Mouse (Mus musculus): ENCODE data around the gene Ercc6l. TPM values are rescaled to one million over a fixed set of nuclear protein-coding genes. Genes with fewer than 3 reads are reported as not detected.

Ercc6l gene
- polyA plus RNA-seq, 1 experiment from 2014 or later = 18.7 TPM

DNA sequence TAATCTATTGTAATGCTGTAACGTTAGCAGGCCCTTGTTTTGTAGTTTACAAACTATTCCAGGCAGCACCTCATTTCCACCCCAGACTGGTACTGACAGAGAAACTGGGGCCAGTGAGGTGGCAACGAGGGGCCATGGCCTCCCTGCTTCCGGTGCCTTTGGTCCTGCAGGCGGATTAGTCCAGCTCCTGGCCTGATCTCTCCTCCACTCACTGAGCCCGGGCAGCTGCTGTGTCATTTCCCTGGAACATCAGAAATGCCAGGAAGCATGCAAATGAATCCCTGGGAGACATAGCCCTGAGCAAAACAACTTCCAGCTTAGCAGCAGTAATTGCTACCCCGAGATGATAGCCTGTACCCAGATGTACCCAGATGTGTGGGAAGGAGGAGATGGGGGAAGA lies 10.1 kb upstream of the Ercc6l start:
- Histone ChIP-seq H3K27me3 (peaks cover 34% of the 10 kb centered on the region), H3K36me3 (no peaks in the 10 kb centered on the region), H3K9ac (replicated peaks) (no peak overlapping the region), H3K9me3 (no peaks in the 10 kb centered on the region), H3K4me3 (replicated peaks) (no peak overlapping the region), H3K4me1 (replicated peaks) (no peaks in the 10 kb centered on the region), H3K4me2 (no peak overlapping the region), H3K27ac (0 out of 2 replicates have a peak overlapping the region, but pooled peaks have one; percentile 17)
- WGBS = 22% methylated on average over 6 of the region's 6 CpGs
- no peak for ATAC-seq (ENCODE audit: insufficient number of reproducible peaks, insufficient read depth, low FRiP score, low TSS enrichment, low read depth)

DNA sequence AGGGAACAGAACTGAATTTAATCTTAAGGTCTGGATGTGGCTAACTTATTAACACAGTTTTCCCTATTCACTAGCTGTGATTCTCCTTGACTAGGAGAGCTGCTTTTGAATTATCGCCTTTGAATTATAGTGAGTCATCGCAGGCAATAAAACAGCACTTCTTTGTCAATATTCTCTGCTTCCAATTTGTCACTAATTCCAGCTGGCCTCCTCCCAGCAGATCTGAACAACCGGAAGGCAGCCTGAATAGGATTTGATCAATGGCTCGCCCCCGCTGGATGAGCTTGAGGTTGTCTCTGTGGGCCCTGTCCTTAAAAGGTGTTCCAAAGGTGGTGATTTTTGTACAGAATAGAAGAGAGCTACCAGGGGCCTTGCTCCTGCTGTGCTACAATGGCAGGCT lies 9.6 kb upstream of the Ercc6l start:
- WGBS = 49% methylated on average over 5 of the region's 5 CpGs
- no peaks in the 10 kb centered on the region for H3K36me3 ChIP-seq
- 0 out of 2 replicates have a peak overlapping the region, but pooled peaks have one; percentile 17 for H3K27ac ChIP-seq
- H3K4me2 ChIP-seq = no peak overlapping the region
- H3K9me3 ChIP-seq = no peaks in the 10 kb centered on the region
- no peak overlapping the region for H3K9ac ChIP-seq (replicated peaks)
- no peaks in the 10 kb centered on the region for H3K4me1 ChIP-seq (replicated peaks)
- H3K4me3 ChIP-seq (replicated peaks) = no peak overlapping the region
- no peak for ATAC-seq (ENCODE audit: insufficient number of reproducible peaks, insufficient read depth, low FRiP score, low TSS enrichment, low read depth)
- peaks cover 39% of the 10 kb centered on the region for H3K27me3 ChIP-seq

DNA sequence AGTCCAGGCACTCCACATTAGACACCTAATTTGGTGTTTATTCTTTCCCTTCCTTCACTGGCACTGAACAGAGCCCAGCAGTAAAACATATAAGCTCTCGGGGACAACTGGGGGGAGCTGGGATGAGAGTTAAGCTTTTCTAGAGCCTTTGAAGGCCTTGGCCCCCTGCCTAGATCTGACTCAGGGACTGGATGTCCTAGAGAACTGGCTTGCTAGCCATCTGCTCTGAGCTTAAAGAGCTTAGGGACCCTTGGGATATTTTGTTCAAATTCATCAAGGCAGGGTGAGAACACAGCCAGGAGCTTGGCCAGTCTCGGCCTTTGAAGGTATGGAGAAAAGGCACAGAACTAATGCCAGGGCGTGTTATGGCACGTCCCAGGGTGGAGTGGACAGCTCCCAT lies 6.6 kb upstream of the Ercc6l start:
- Histone ChIP-seq H3K9ac (replicated peaks) (no peak overlapping the region), H3K4me1 (replicated peaks) (no peaks in the 10 kb centered on the region), H3K9me3 (no peaks in the 10 kb centered on the region), H3K4me2 (no peak overlapping the region), H3K27ac (no peak overlapping the region), H3K27me3 (peaks cover 22% of the 10 kb centered on the region), H3K4me3 (replicated peaks) (no peak overlapping the region), H3K36me3 (no peaks in the 10 kb centered on the region)
- ATAC-seq (ENCODE audit: insufficient number of reproducible peaks, insufficient read depth, low FRiP score, low TSS enrichment, low read depth) = no peak
- 76% methylated on average over 4 of the region's 4 CpGs for WGBS

DNA sequence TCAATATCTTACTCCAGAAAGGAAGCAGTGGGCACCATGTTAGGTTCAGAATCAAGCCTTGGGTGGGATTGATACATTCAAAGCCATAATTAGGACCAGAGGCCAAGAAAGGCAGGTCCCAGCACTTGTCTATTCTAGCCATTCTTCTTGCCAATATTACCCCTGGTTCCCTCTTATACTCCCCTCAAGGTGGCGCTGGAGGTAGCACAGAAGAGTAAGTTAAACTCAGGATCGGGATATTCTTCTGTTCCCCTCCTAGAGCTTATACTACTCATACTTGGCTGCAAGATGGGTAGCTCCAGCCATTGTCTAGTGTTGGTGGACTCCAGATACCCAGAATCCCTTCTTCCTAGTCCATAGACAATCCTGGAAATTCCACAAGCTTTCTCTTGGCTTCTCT lies 6.2 kb upstream of the Ercc6l start:
- 37% methylated on average over 2 of the region's 2 CpGs for WGBS
- H3K9ac ChIP-seq (replicated peaks) = no peak overlapping the region

DNA sequence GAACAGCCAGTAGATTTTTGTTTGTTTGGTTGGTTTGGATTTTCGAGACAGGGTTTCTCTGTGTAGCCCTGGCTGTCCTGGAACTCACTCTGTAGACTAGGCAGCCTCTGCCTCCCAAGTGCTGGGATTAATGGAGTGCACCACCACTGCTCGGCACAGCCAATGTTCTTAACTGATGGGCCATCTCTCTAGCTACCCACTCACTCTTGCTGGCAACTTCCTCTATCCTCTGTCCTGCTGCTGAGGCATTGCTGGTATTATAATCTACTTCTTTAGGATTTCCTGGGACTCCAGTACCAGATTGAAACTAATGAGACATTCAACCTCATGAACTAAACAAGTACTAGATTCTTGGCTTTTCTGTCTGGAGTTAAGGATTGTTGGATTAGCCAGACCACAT lies 3.6 kb upstream of the Ercc6l start:
- ATAC-seq (ENCODE audit: insufficient number of reproducible peaks, insufficient read depth, low FRiP score, low TSS enrichment, low read depth) = no peak
- no peak overlapping the region for H3K9ac ChIP-seq (replicated peaks)

More for the DNA sequence above, 6.2 kb upstream of the Ercc6l start:
- Histone ChIP-seq H3K4me1 (replicated peaks) (no peaks in the 10 kb centered on the region), H3K27me3 (peaks cover 22% of the 10 kb centered on the region), H3K4me2 (no peak overlapping the region), H3K9me3 (no peaks in the 10 kb centered on the region), H3K4me3 (replicated peaks) (no peak overlapping the region), H3K27ac (no peak overlapping the region), H3K36me3 (no peaks in the 10 kb centered on the region)
- ATAC-seq (ENCODE audit: insufficient number of reproducible peaks, insufficient read depth, low FRiP score, low TSS enrichment, low read depth) = no peak

DNA sequence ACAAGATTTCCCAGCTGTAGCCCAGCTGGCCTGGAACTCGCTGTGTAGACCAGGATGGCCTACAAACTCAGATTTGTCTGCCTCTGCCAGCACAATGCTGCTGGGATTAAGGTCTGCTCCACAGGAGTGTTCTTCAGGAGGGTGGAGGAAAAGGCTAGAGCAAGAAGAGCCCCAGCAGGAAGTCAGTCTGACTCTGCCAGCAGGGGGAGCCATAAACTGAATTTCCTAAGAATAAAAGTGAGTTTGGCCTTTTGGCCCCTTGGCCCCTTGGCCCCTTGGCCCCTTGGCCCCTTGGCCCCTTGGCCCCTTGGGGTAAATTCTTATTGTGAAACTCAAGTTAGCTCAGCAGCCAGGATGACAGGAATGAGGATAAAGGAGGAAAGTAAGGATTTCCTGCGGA lies 2.9 kb upstream of the Ercc6l start:
- no peaks in the 10 kb centered on the region for H3K9me3 ChIP-seq
- no peaks in the 10 kb centered on the region for H3K36me3 ChIP-seq
- H3K27ac ChIP-seq = no peak overlapping the region
- ATAC-seq (ENCODE audit: insufficient number of reproducible peaks, insufficient read depth, low FRiP score, low TSS enrichment, low read depth) = no peak
- WGBS = 46% methylated on average over 2 of the region's 2 CpGs
- H3K27me3 ChIP-seq = peaks cover 13% of the 10 kb centered on the region
- no peak overlapping the region for H3K9ac ChIP-seq (replicated peaks)
- no peaks in the 10 kb centered on the region for H3K4me1 ChIP-seq (replicated peaks)
- H3K4me2 ChIP-seq = no peak overlapping the region
- no peak overlapping the region for H3K4me3 ChIP-seq (replicated peaks)

More for the DNA sequence above, 3.6 kb upstream of the Ercc6l start:
- Histone ChIP-seq H3K4me3 (replicated peaks) (no peak overlapping the region), H3K27ac (no peak overlapping the region), H3K36me3 (no peaks in the 10 kb centered on the region), H3K4me1 (replicated peaks) (no peaks in the 10 kb centered on the region), H3K4me2 (no peak overlapping the region), H3K27me3 (peaks cover 13% of the 10 kb centered on the region), H3K9me3 (no peaks in the 10 kb centered on the region)
- 85% methylated on average over 2 of the region's 2 CpGs for WGBS

DNA sequence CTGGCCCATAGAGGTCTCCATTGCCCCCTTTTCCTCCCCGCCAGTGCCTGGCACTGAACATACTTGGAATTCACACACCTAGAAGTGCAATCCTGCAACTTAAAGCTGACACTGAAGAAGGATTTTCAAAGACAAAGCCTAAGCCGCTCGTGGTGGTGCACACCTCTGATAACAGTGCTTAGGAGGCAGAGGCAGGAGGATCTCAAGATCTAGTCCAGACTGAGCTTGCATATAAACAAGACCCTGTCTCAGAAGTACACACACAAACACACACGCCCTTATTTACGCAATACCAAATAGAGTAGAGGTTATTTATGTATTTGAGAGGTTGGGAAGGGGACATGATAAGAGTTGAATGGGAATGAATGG lies 516 bp upstream of the Ercc6l start:
- peak; percentile 33; the same call in 1 of the 2 replicates for ATAC-seq (ENCODE audit: insufficient number of reproducible peaks, insufficient read depth, low FRiP score, low TSS enrichment, low read depth)
- peaks cover 13% of the 10 kb centered on the region for H3K27me3 ChIP-seq
- WGBS = 44% methylated on average over 5 of the region's 5 CpGs
- no peak overlapping the region for H3K9ac ChIP-seq (replicated peaks)
- peak overlapping the region; percentile 37 for H3K4me3 ChIP-seq (replicated peaks)
- H3K4me1 ChIP-seq (replicated peaks) = no peaks in the 10 kb centered on the region
- no peaks in the 10 kb centered on the region for H3K36me3 ChIP-seq
- H3K9me3 ChIP-seq = no peaks in the 10 kb centered on the region
- peak overlapping the region; percentile 66; the same call in 1 of the 2 replicates for H3K27ac ChIP-seq
- H3K4me2 ChIP-seq = peak overlapping the region; percentile 44

DNA sequence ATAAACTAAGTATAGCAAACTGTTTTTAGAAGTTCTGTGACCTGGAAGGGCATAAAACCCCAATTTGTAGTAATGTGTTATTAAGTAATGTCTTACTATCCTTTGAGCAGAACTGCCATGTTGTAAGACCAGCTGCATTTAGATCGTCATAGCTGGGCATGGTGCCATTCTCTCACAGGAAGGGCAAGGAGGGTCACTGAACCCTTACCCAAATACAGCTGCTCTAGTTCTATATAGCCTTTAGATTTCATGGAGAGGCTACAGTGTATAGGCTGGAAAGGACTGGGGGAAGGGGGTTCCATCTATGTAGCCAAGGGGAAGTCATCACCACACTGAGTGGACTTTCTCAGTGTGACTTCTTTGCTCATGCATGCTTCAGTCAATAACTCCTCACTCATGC lies 15.7 kb downstream of the Ercc6l start:
- H3K36me3 ChIP-seq = peaks cover 42% of the 10 kb centered on the region
- no peak overlapping the region for H3K4me3 ChIP-seq (replicated peaks)
- 92% methylated on average over 1 of the region's 1 CpGs for WGBS
- peaks cover 9% of the 10 kb centered on the region for H3K27me3 ChIP-seq
- H3K4me2 ChIP-seq = no peak overlapping the region
- H3K4me1 ChIP-seq (replicated peaks) = no peaks in the 10 kb centered on the region
- no peak overlapping the region for H3K27ac ChIP-seq
- no peaks in the 10 kb centered on the region for H3K9me3 ChIP-seq
- ATAC-seq (ENCODE audit: insufficient number of reproducible peaks, insufficient read depth, low FRiP score, low TSS enrichment, low read depth) = no peak
- no peak overlapping the region for H3K9ac ChIP-seq (replicated peaks)

DNA sequence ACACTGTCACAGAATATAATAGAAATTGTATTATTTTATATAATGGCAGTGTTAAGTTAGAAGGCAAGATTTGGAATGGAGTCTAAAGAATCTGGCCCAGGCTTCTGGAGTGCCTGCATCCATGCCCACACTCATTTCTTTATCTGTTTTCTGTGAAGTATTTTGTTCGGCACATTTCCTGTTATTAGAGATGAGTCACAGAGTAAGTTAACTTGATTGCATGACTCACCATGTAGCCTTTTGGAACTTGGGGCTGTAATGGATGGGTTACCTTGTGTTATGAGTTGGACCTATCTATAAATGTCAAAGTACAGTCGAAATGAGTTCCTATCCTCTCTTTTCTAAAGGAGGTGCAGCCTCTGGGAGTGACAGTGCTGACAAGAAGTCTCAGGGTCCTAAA lies 35.6 kb downstream of the Ercc6l start:
- 86% methylated on average over 2 of the region's 2 CpGs for WGBS
- H3K27me3 ChIP-seq = peaks cover 15% of the 10 kb centered on the region; the same call in 1 of the 2 replicates

DNA sequence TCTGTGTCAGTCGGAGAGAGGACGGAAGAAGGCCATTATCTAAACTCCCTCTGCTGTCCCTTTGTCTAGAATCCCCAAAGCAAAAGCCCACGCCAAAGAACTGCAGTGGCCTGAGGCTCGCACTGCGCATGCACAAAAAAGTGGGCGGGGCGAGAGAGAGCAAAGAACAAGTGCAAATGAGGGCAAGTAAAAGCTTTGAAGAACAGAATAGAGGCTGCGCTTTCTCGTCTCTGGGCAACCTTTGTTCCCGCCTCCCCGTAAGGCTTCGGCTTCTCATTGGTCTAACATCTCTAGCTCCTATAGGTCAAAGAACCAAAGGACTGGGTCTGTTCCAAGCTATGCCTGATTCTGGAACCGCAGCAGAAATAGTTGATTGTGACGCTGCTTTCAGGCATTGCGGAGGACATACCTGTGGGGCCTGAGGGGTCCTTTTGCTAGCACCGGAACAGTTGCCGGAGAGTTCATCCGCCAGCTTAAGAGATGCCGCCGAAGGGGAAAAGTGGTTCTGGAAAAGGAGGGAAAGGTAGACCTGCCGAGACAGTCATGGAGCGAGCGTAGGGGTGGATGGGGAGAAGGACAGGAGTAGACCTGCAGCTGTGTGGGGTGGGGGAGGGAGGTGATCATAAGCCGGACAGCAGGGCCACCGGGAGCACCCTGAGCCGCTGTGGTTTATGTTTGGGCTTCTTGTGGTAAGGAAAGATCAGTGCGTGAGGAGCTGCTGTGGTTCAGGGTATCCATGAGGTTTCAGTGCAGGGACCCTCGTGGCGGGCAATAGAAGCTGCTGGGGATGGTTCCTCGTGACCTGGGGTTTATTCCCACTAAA lies 37.6 kb downstream of the Ercc6l start, which contains the start of gene Pin4:
Pin4 (plus strand) TSS at position 406 of the 823 bp plus-strand sequence.
- peaks cover 19% of the 10 kb centered on the region for H3K36me3 ChIP-seq
- peaks cover 15% of the 10 kb centered on the region; the same call in 1 of the 2 replicates for H3K27me3 ChIP-seq
- WGBS = 17% methylated on average over 30 of the region's 30 CpGs
- no peaks in the 10 kb centered on the region for H3K4me1 ChIP-seq (replicated peaks)
- no peak within 1 kb of the TSS for H3K27ac ChIP-seq
- peak within 1 kb of the TSS; percentile 69 for H3K4me2 ChIP-seq
- peak; percentile 99 for ATAC-seq (ENCODE audit: insufficient number of reproducible peaks, insufficient read depth, low FRiP score, low TSS enrichment, low read depth)
- peak within 1 kb of the TSS; percentile 60 for H3K4me3 ChIP-seq (replicated peaks)
- peak within 1 kb of the TSS; percentile 65 for H3K9ac ChIP-seq (replicated peaks)
- H3K9me3 ChIP-seq = no peaks in the 10 kb centered on the region

More for the DNA sequence above, 35.6 kb downstream of the Ercc6l start:
- H3K27ac ChIP-seq = no peak overlapping the region
- no peak for ATAC-seq (ENCODE audit: insufficient number of reproducible peaks, insufficient read depth, low FRiP score, low TSS enrichment, low read depth)
- H3K4me1 ChIP-seq (replicated peaks) = no peaks in the 10 kb centered on the region
- H3K4me2 ChIP-seq = no peak overlapping the region
- peaks cover 34% of the 10 kb centered on the region for H3K36me3 ChIP-seq
- no peak overlapping the region for H3K4me3 ChIP-seq (replicated peaks)
- H3K9me3 ChIP-seq = no peaks in the 10 kb centered on the region
- H3K9ac ChIP-seq (replicated peaks) = no peak overlapping the region

DNA sequence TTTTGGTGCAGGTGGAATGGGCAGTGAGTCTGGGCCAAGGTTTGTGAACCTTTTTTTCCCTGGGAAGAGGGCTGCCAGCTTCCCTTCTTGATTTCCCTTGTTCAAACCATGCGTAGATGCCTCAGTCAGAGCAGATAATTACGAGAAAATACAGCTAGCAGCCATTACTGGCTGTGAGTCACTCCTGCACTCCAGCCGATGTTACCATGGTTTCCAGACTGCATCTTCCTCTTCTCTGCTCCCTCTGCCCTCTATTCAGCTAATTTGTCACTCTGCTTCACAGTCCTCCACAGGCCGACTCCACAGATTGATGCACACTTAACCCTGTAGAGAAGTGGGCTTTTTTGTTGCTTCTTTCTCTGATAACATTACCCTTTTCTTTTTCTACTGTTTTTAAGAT lies 41.2 kb downstream of the Ercc6l start:
- Histone ChIP-seq H3K36me3 (no peaks in the 10 kb centered on the region), H3K27ac (no peak overlapping the region), H3K9ac (replicated peaks) (no peak overlapping the region), H3K4me2 (no peak overlapping the region), H3K27me3 (peaks cover 34% of the 10 kb centered on the region), H3K4me1 (replicated peaks) (no peaks in the 10 kb centered on the region), H3K9me3 (no peaks in the 10 kb centered on the region), H3K4me3 (replicated peaks) (no peak overlapping the region)
- WGBS = 70% methylated on average over 4 of the region's 4 CpGs
- no peak for ATAC-seq (ENCODE audit: insufficient number of reproducible peaks, insufficient read depth, low FRiP score, low TSS enrichment, low read depth)
